Mouse (Mus musculus) olfactory bulb, adult 2 months (tissue): ENCODE measurements around the gene Eif4a1. TPM values are rescaled to one million over a fixed set of nuclear protein-coding genes. Genes with fewer than 3 reads are reported as not detected.
A peak's percentile ranks its signal among the peaks of the same experiment; 100 is the strongest.

Source experiments
- H3K27ac ChIP-seq: fragments of 200-500 bp; 2 replicates; pipeline ENCODE4 v1.5.1; 2012; ENCODE audit warnings: low read depth, low read length; ENCODE audit not compliant: insufficient read depth
- H3K4me1 ChIP-seq: fragments of 200-500 bp; 2 replicates; pipeline ENCODE4 v1.6.1; 2012; ENCODE audit warnings: low read length; ENCODE audit not compliant: control insufficient read depth, insufficient read depth
- H3K4me3 ChIP-seq: fragments of 200-500 bp; 2 replicates; pipeline ENCODE4 v1.5.1; 2012; ENCODE audit warnings: mild to moderate bottlenecking, low read depth, low read length, moderate library complexity; ENCODE audit not compliant: insufficient read depth
- CTCF ChIP-seq: fragments of 200-500 bp; IDR thresholded peaks from 2 replicates; pipeline ENCODE4 v1.5.1; 2012; ENCODE audit warnings: low read depth, mild to moderate bottlenecking, low read length, moderate library complexity; ENCODE audit not compliant: insufficient read depth
- POLR2A ChIP-seq: fragments of 200-500 bp; IDR thresholded peaks from 2 replicates; pipeline ENCODE4 v1.6.1; 2012; ENCODE audit warnings: mild to moderate bottlenecking, low read depth, low read length, moderate library complexity; ENCODE audit not compliant: insufficient read depth
- WGBS: fragments of 180-500 bp; shearing (Covaris S2); methylation state at CpG from one replicate; pipeline ENCODE4 v1.1.7; 2018; 5-methylcytosine and 5-hydroxymethylcytosine counted together
- polyA plus RNA-seq: library from polyadenylated mRNA; stranded (reverse); fragments of >200 nt; gene quantifications from 2 replicates; pipeline ENCODE4 v1.2.4, GENCODE M21; 2012; ENCODE audit warnings: low replicate concordance; ENCODE audit not compliant: missing spikeins, insufficient read depth, insufficient read length

The Eif4a1 gene
- polyA plus RNA-seq, 1 experiment, result not detected

DNA sequence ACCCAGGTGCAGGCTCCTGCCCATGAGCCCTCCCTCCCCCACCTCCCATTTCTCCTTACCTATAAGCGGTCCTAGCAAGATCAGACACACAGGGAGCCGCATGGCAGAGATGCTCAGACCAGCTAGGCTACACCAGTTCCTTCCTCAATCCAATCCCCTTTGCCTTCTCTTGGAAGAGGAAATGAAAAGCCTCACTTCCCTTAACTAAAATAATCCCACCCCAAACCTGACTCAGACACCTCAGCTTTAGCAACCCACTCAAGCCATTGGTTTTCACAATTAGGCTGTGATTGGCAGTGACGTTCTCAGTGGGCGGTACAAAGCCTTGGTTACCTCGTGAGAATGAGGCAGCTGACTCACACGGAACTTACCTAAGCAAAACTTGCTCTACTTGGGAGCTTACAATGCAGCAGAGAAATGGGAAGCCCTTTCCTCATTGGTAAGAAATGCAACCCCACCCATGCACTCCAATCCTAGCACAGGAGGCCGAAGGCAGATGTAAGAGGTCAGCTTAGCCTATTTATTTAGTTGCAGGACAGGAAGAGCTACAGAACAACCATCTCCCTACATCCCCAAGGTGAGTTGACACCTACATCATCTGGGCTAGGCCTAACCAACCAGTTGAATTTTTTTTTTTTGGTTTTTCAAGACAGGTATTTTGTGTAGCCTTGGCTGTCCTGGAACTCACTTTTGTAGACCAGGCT lies 6.1 kb downstream of the Eif4a1 start, which contains the start of gene Cd68:
Gene Cd68 (minus strand): TSS at position 193 of the 704 bp plus-strand sequence.
- Histone ChIP-seq H3K27ac (no peak within 1 kb of the TSS), H3K4me3 (no peak within 1 kb of the TSS), H3K4me1 (peaks cover 4% of the 10 kb centered on the region)
- WGBS, result 29% methylated on average over 7 of the region's 7 CpGs
- TF ChIP-seq POLR2A (no peak), CTCF (no peak)

DNA sequence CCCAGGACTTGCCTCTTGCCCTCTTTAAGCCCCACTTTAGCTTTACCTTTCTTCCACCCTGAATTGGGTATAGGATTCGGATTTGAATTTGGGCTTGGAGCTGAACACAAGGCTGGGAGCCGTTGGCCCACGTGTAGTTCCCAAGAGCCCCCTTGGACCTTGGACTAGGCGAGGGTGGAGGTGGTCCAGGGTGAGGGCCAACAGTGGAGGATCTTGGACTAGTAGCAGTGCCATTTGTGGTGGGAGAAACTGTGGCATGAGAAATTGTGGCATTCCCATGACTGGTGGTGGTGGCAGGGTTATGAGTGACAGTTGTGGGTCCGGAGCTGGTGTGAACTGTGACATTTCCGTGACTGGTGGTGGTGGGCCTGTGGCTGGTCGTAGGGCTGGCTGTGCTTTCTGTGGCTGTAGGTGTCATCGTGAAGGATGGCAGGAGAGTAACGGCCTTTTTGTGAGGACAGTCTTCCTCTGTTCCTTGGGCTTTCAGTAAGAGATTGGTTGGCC lies 6.7 kb downstream of the Eif4a1 start:
- 71% methylated on average over 9 of the region's 9 CpGs for WGBS
- Histone ChIP-seq H3K4me3 (no peak overlapping the region), H3K27ac (no peak overlapping the region), H3K4me1 (peaks cover 4% of the 10 kb centered on the region)
- TF ChIP-seq POLR2A (no peak), CTCF (no peak)

DNA sequence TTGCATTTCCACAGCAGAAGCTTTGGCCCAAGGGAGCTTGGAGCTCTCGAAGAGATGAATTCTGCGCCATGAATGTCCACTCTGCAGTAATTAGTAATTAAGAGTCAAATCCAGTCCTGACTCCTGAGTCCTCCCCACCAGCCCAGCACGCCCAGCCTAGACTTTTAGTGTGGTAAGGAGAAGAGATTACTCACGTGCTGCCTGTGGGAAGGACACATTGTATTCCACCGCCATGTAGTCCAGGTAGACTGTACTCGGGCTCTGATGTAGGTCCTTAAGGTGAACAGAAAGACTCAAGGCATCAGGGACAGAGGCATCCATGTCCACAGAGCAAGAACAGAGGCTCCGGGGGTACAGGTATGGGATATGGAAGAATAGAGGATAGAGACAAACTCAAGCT lies 7.4 kb downstream of the Eif4a1 start:
- 91% methylated on average over 7 of the region's 7 CpGs for WGBS
- TF ChIP-seq CTCF (no peak), POLR2A (no peak)
- Histone ChIP-seq H3K4me3 (no peak overlapping the region), H3K27ac (no peak overlapping the region), H3K4me1 (peaks cover 4% of the 10 kb centered on the region)

DNA sequence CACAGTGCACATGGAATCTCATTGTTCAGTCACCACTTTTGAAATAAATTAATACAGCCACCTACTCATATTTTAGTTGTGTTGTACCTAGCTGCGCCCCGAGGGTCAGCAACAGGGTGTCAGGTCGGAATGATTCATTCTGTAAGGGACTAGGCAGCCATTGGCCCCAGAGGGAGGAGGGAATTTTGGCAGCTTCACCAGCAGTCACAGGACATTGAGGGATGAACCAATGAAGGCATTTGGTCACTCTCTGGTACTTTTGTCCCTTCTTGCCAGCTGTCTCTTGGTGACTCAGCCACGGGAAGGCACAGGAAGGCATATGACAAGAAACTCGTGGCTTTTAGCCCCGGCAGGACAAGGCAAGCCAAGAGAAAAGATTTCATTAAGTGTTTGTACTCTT lies 8.4 kb downstream of the Eif4a1 start:
- no peak overlapping the region for H3K27ac ChIP-seq
- TF ChIP-seq POLR2A (no peak), CTCF (no peak)
- H3K4me1 ChIP-seq, result peaks cover 4% of the 10 kb centered on the region
- H3K4me3 ChIP-seq, result no peak overlapping the region
- 82% methylated on average over 6 of the region's 6 CpGs for WGBS

DNA sequence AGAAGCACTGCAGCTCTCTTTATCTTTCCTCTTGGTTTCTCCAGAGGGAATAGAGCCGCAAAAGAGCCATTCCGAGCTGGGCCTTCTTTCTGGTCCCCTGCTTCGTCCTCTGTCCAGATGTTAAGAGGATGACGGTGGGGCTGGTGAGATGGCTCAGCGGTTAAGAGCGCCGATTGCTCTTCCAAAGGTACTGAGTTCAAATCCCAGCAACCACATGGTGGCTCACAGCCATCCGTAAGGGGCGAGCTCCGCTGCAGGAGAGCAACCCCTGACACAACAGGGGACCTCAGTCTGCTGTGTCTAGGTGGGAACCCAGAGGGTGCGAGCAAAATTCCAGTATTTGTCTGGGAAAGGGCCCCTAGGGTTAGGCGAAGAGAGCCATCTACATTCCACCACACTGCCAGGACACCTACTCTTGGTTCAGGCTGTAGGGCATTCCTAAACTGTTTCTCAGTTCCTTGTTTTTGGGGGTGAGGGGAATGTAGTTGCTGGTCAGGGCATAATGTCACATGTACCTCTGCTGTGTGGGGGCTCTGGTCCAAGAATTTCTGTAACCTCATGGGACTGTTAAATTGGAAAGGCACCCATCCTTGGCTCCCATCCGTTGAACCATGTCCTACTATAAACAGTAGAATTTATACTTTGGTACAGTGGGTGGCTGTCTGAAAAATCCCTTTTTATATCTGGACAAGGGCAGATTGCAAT lies 9.1 kb downstream of the Eif4a1 start:
- Histone ChIP-seq H3K4me3 (peak overlapping the region; percentile 69), H3K27ac (peak overlapping the region; percentile 96), H3K4me1 (peaks cover 4% of the 10 kb centered on the region)
- TF ChIP-seq CTCF (no peak), POLR2A (no peak)
- 62% methylated on average over 13 of the region's 13 CpGs for WGBS

DNA sequence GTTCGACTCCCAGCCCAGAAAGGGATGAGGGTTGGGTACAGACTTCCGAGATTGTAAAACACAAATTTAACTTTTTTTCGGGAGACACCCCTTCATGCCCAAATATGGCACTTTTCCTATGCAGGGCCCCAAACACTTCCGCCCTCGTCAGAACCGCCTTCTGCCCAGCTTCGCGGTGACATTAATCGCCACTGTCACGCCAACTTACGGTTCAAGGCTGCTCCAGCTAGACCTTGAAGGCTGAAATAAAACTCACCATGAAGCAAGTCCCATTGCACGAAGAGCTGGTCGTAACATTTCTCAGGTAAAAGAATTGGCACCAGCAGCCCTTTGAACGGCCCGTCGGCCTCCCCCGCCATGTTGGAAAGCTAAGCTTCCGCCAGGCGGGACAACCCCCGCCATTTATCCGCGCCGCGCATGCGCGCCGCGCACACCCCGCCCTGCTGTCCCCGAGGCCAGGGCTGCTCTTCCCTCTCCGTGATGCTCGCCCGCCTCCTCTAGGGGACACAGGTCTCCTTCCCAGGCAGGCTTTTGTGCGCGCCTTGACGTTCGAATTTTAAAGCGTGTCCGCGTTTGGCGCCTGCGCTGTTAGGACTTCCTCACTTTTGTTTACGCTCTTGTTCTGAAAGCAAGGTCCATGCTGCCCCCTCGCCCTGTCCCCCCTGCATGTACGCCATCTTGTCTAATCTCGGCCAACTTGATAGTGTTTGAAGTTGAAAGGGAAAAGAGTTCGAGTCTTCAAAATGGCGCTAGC lies 9.8 kb downstream of the Eif4a1 start, which contains the start of gene Mpdu1:
Gene Mpdu1 (minus strand): TSS at position 430 of the 754 bp plus-strand sequence.
- under 1% methylated on average over 48 of the region's 48 CpGs for WGBS
- peak within 1 kb of the TSS; percentile 96 for H3K27ac ChIP-seq
- H3K4me1 ChIP-seq, result peaks cover 4% of the 10 kb centered on the region
- TF ChIP-seq POLR2A (peak; percentile 85), CTCF (no peak)
- H3K4me3 ChIP-seq, result peak within 1 kb of the TSS; percentile 69

DNA sequence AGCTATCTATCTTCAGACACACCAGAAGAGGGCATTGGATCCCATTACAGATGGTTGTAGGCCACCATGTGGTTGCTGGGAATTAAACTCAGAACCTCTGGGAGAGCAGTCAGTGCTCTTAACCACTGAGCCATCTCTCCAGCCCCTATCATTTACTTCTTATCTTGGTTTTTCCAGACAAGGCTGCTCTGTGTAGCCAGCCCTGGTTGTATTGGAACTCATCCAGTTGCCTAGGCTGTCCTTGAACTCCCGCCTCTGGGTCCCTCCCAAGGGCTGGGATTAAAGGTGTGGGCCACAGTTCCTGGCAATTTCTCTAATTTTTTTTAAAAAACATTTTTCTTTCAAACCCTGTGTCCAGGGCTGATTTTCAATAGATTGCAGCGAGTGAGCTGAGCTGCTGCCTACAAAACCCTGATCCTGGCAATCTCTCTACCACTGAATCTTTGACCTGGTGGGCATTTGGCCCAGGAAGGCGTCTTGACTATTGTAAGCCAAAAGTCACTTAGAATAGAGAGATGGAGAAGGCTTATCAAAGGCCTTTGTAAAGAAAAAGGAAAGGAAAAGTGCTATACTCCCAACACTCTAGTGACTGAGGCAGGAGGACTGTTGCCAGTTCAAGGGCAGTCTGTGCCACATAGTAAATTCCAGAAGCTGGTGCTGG lies 10.9 kb downstream of the Eif4a1 start:
- Histone ChIP-seq H3K27ac (no peak overlapping the region), H3K4me1 (peaks cover 4% of the 10 kb centered on the region), H3K4me3 (peak overlapping the region; percentile 69; the same call in 1 of the 2 replicates)
- 51% methylated on average over 3 of the region's 3 CpGs for WGBS
- TF ChIP-seq CTCF, result no peak
- no peak for TF ChIP-seq POLR2A

DNA sequence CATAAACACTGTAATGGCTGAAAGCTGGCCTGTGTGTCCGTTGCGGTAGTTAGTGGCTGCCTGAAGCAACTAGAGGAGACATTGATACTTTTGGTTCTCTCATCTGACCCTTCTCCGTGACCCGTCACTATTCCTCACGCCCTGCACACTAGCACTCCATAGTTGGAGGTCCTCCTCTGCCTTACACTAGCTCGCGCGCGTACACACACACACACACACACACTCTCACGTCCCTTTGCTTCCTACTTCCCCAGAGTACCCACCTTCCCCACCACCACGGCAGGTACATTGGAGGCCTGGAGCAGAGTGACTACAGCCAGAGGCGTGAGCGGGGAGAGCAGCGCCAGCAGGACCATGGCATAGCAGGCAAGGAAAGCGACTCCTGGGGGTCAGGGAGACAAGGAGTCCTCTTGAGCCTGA lies 14.8 kb downstream of the Eif4a1 start:
- TF ChIP-seq CTCF, result peak; percentile 13; the same call in 1 of the 2 replicates
- TF ChIP-seq POLR2A, result no peak
- 82% methylated on average over 15 of the region's 15 CpGs for WGBS
- Histone ChIP-seq H3K4me3 (no peak overlapping the region), H3K27ac (no peak overlapping the region), H3K4me1 (peaks cover 5% of the 10 kb centered on the region)
